Mouse (Mus musculus) spleen, adult 2 months (tissue): ENCODE results near the gene Hcfc1.

Experiments used
- CTCF ChIP-seq: fragments of 200-500 bp; IDR thresholded peaks from 2 replicates; pipeline ENCODE4 v1.5.1; 2011; ENCODE audit warnings: mild to moderate bottlenecking, inconsistent platforms; ENCODE audit not compliant: insufficient read depth, insufficient read length, insufficient replicate concordance; ENCODE audit errors: extremely low read depth
- POLR2A ChIP-seq: fragments of 200-500 bp; IDR thresholded peaks from 2 replicates; pipeline ENCODE4 v1.6.1; 2011; ENCODE audit warnings: low read depth, low read length, inconsistent platforms

DNA sequence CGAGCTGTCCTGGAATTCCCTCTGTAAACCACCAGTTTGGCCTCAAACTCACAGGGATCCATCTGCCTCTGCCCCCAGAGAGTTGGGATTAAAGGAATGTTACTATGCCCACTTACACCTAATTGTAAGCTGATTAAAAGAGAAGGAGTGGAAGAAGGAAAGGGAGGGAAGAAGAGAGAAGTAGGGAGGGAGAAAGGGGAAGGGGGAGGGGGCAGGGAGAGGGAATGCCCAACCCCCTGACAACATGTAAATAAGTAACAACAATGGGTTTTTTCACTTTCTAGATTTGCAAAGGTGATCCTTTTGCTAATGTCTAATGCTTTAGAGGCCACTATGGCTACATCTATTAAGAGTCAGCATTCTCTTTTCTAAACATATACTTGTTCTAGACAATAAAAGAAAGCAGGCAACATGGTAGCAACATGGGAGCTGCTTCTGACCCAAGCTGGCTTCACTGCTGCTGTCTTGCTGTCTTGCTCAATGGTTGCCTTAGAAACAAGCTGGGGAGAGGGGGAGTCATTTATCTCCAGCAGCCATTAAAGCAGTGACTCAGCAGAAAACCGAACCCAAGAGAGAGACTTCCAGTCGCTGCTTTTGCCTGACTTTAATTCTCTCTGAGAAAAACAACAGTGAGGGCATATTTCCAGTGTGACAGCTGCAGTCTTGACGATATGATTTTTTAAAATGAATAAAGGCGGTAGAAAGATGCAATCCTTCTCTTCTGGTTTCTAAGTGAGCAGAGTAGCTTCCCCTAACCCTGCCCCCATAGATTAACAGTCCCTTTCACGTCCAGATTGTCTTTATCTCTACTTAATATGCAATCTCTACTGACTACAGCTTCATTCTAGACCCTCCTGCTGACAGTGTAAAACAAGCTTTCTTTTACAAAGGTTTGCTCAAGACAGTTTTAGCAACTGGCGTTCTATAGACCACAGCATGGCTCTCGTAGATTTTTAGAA is 33.0 kb upstream of the Hcfc1 start:
- TF ChIP-seq CTCF: no peak
- TF ChIP-seq POLR2A: no peak
